Mouse (Mus musculus) kidney, postnatal 10 days (tissue): ENCODE results near the gene Pprc1.
A peak's percentile ranks its signal among the peaks of the same experiment; 100 is the strongest.

ENCODE experiments used
- DNase-seq: peaks from one replicate; pipeline ENCODE4 v3.0.0; 2021; ENCODE audit warnings: mixed read lengths

Gene Pprc1

GRCm38 (mm10) chr19:46044271-46044992, at the start of gene Pprc1:
Pprc1 (plus strand) TSS chr19:46044886.
- peak; percentile 76 for DNase-seq

- no peak for DNase-seq
Measured at GRCm38 (mm10) chr19:45997365-45997764, 47.3 kb upstream of the Pprc1 start.

- peak; percentile 96 for DNase-seq
Measured at GRCm38 (mm10) chr19:45997785-45998693, 46.6 kb upstream of the Pprc1 start, which contains the start of gene Armh3. Armh3 (minus strand) TSS chr19:45998488.

- DNase-seq, result no peak
Measured at GRCm38 (mm10) chr19:45998694-45999217, 45.9 kb upstream of the Pprc1 start.

GRCm38 (mm10) chr19:45999378-45999777, 45.3 kb upstream of the Pprc1 start:
- DNase-seq, result no peak

GRCm38 (mm10) chr19:46002279-46002678, 42.4 kb upstream of the Pprc1 start:
- DNase-seq, result no peak

- DNase-seq, result peak; percentile 91
Measured at GRCm38 (mm10) chr19:46003371-46004226, 41.1 kb upstream of the Pprc1 start, which contains the start of gene Hps6. Hps6 (plus strand) TSS chr19:46003508.

GRCm38 (mm10) chr19:46004814-46005466, 39.7 kb upstream of the Pprc1 start:
- DNase-seq, result no peak

GRCm38 (mm10) chr19:46005680-46006079, 39.0 kb upstream of the Pprc1 start:
- no peak for DNase-seq

GRCm38 (mm10) chr19:46014572-46015178, 30.0 kb upstream of the Pprc1 start:
- DNase-seq, result peak; percentile 94

GRCm38 (mm10) chr19:46016023-46016422, 28.7 kb upstream of the Pprc1 start:
- no peak for DNase-seq

GRCm38 (mm10) chr19:46024959-46025358, 19.7 kb upstream of the Pprc1 start:
- DNase-seq, result peak; percentile 38

- DNase-seq, result peak; percentile 27
Measured at GRCm38 (mm10) chr19:46026567-46026966, 18.1 kb upstream of the Pprc1 start.

- DNase-seq, result peak; percentile 20
Measured at GRCm38 (mm10) chr19:46028747-46029320, 15.9 kb upstream of the Pprc1 start.

GRCm38 (mm10) chr19:46029652-46030051, 15.0 kb upstream of the Pprc1 start:
- no peak for DNase-seq

- DNase-seq, result no peak
Measured at GRCm38 (mm10) chr19:46030196-46030983, 14.3 kb upstream of the Pprc1 start.

GRCm38 (mm10) chr19:46031689-46032432, 12.8 kb upstream of the Pprc1 start:
- no peak for DNase-seq

- DNase-seq, result no peak
Measured at GRCm38 (mm10) chr19:46032731-46033510, 11.8 kb upstream of the Pprc1 start.

- DNase-seq, result no peak
Measured at GRCm38 (mm10) chr19:46033911-46034310, 10.8 kb upstream of the Pprc1 start.
